Mouse (Mus musculus) hindbrain, embryonic 14.5 days (tissue): ENCODE measurements at regions not wholly inside any gene's neighbourhood (a gene's known extent, or its start where the extent isn't known, plus 50 kb on each side); places are given as distances from the start of the nearest gene placed in this dataset.

ENCODE experiments used
- ATAC-seq: fragments of 200-750 bp; cut with Nextera tagmentation; 2 replicates; pipeline ENCODE4 v1.8.0; 2017; ENCODE audit warnings: moderate number of reproducible peaks, mild to moderate bottlenecking, moderate TSS enrichment, moderate library complexity; ENCODE audit not compliant: low FRiP score
- DNase-seq: peaks from one replicate; pipeline ENCODE4 v3.0.0-alpha.2; 2015; ENCODE audit warnings: low spot score
- H3K27ac ChIP-seq: fragments of 300-500 bp; sonication (generic); 2 replicates; pipeline ENCODE4 v1.5.1; 2014; ENCODE audit warnings: mild to moderate bottlenecking, moderate library complexity
- H3K27me3 ChIP-seq: fragments of 300-500 bp; sonication (generic); 2 replicates; pipeline ENCODE4 v1.6.1; 2014; ENCODE audit warnings: mild to moderate bottlenecking, low read length, mixed read lengths; ENCODE audit not compliant: control insufficient read depth, insufficient read depth
- H3K36me3 ChIP-seq: fragments of 300-500 bp; sonication (generic); replicated peaks from 2 replicates; pipeline ENCODE4 v1.6.1; 2014; ENCODE audit not compliant: control insufficient read depth, insufficient read depth
- H3K4me1 ChIP-seq: fragments of 300-500 bp; sonication (generic); replicated peaks from 2 replicates; pipeline ENCODE4 v1.6.1; 2014; ENCODE audit warnings: antibody characterized with exemption, low read length, mixed read lengths; ENCODE audit not compliant: control insufficient read depth, insufficient read depth
- H3K4me2 ChIP-seq: fragments of 300-500 bp; sonication (generic); replicated peaks from 2 replicates; pipeline ENCODE4 v1.6.1; 2014; ENCODE audit warnings: mild to moderate bottlenecking, moderate library complexity
- H3K4me3 ChIP-seq: fragments of 300-500 bp; sonication (generic); replicated peaks from 2 replicates; pipeline ENCODE4 v1.5.1; 2014; ENCODE audit warnings: mild to moderate bottlenecking, low read length
- H3K9ac ChIP-seq: fragments of 300-500 bp; sonication (generic); 2 replicates; pipeline ENCODE4 v1.6.1; 2014
- H3K9me3 ChIP-seq: fragments of 300-500 bp; sonication (generic); 2 replicates; pipeline ENCODE4 v1.6.1; 2016; ENCODE audit warnings: low read length; ENCODE audit not compliant: control insufficient read depth
- WGBS: fragments of 180-500 bp; shearing (Covaris S2); extraction: QIAGEN DNeasy Blood & Tissue Kit; methylation state at CpG from one replicate; pipeline ENCODE4 v1.1.7; 2014; 5-methylcytosine and 5-hydroxymethylcytosine counted together

GRCm38 (mm10) chr14:47795062-47795461 lies 146.8 kb downstream of the Ktn1 start:
- WGBS, result 89% methylated on average over 4 of the region's 4 CpGs
- DNase-seq, result no peak
- no peak for ATAC-seq
- H3K4me2 ChIP-seq, result no peak overlapping the region
- H3K27me3 ChIP-seq, result no peaks in the 10 kb centered on the region
- H3K9ac ChIP-seq, result no peak overlapping the region
- 0 out of 2 replicates have a peak, but pooled peaks cover 5% of the 10 kb centered on the region for H3K9me3 ChIP-seq
- H3K4me3 ChIP-seq, result no peak overlapping the region
- H3K36me3 ChIP-seq, result no peaks in the 10 kb centered on the region
- no peaks in the 10 kb centered on the region for H3K4me1 ChIP-seq
- no peak overlapping the region for H3K27ac ChIP-seq

GRCm38 (mm10) chr14:47798203-47798602 lies 150.0 kb downstream of the Ktn1 start:
- no peaks in the 10 kb centered on the region for H3K4me1 ChIP-seq
- DNase-seq (no peak), ATAC-seq (no peak)
- no peaks in the 10 kb centered on the region for H3K27me3 ChIP-seq
- H3K4me2 ChIP-seq, result no peak overlapping the region
- H3K27ac ChIP-seq, result no peak overlapping the region
- H3K36me3 ChIP-seq, result no peaks in the 10 kb centered on the region
- H3K9me3 ChIP-seq, result 0 out of 2 replicates have a peak, but pooled peaks cover 5% of the 10 kb centered on the region
- WGBS, result 82% methylated on average over 3 of the region's 3 CpGs
- no peak overlapping the region for H3K4me3 ChIP-seq
- H3K9ac ChIP-seq, result no peak overlapping the region

GRCm38 (mm10) chr14:47799564-47799963 lies 151.3 kb downstream of the Ktn1 start:
- ATAC-seq (no peak), DNase-seq (no peak)
- Histone ChIP-seq H3K9ac (no peak overlapping the region), H3K9me3 (0 out of 2 replicates have a peak, but pooled peaks cover 5% of the 10 kb centered on the region), H3K4me1 (no peaks in the 10 kb centered on the region), H3K36me3 (no peaks in the 10 kb centered on the region), H3K4me2 (no peak overlapping the region), H3K27ac (no peak overlapping the region), H3K27me3 (no peaks in the 10 kb centered on the region), H3K4me3 (no peak overlapping the region)
- 57% methylated on average over 2 of the region's 2 CpGs for WGBS

- 50% methylated on average over 1 of the region's 1 CpGs for WGBS
- H3K27ac ChIP-seq, result peak overlapping the region; percentile 34; the same call in 1 of the 2 replicates
Measured at GRCm38 (mm10) chr14:47805202-47805601, 157.0 kb downstream of the Ktn1 start.

GRCm38 (mm10) chr14:47805771-47806535 lies 157.7 kb downstream of the Ktn1 start:
- peaks cover 21% of the 10 kb centered on the region for H3K4me1 ChIP-seq
- H3K4me3 ChIP-seq, result no peak overlapping the region
- H3K9ac ChIP-seq, result no peak overlapping the region
- H3K27me3 ChIP-seq, result no peaks in the 10 kb centered on the region
- WGBS, result 10% methylated on average over 9 of the region's 9 CpGs
- peak overlapping the region; percentile 34; the same call in 1 of the 2 replicates for H3K27ac ChIP-seq
- DNase-seq (peak; percentile 40), ATAC-seq (peak; percentile 81)
- H3K4me2 ChIP-seq, result no peak overlapping the region
- H3K36me3 ChIP-seq, result no peaks in the 10 kb centered on the region
- no peaks in the 10 kb centered on the region for H3K9me3 ChIP-seq

More at GRCm38 (mm10) chr14:47805202-47805601, 157.0 kb downstream of the Ktn1 start:
- Histone ChIP-seq H3K4me1 (peaks cover 21% of the 10 kb centered on the region), H3K27me3 (no peaks in the 10 kb centered on the region), H3K4me2 (no peak overlapping the region), H3K4me3 (no peak overlapping the region), H3K9ac (no peak overlapping the region), H3K36me3 (no peaks in the 10 kb centered on the region), H3K9me3 (no peaks in the 10 kb centered on the region)
- DNase-seq, result no peak
- ATAC-seq, result no peak

GRCm38 (mm10) chr14:47808097-47808910 lies 160.1 kb downstream of the Ktn1 start:
- no peaks in the 10 kb centered on the region for H3K9me3 ChIP-seq
- no peak overlapping the region for H3K27ac ChIP-seq
- H3K9ac ChIP-seq, result no peak overlapping the region
- no peak overlapping the region for H3K4me2 ChIP-seq
- ATAC-seq, result peak; percentile 54; the same call in 1 of the 2 replicates
- no peak for DNase-seq
- H3K36me3 ChIP-seq, result no peaks in the 10 kb centered on the region
- no peak overlapping the region for H3K4me3 ChIP-seq
- H3K27me3 ChIP-seq, result no peaks in the 10 kb centered on the region
- 11% methylated on average over 10 of the region's 10 CpGs for WGBS
- peaks cover 21% of the 10 kb centered on the region for H3K4me1 ChIP-seq

- Histone ChIP-seq H3K4me1 (no peaks in the 10 kb centered on the region; the same call in 1 of the 2 replicates), H3K9me3 (no peaks in the 10 kb centered on the region), H3K27ac (no peak overlapping the region), H3K9ac (no peak overlapping the region), H3K27me3 (no peaks in the 10 kb centered on the region), H3K4me2 (no peak overlapping the region), H3K4me3 (no peak overlapping the region), H3K36me3 (no peaks in the 10 kb centered on the region)
- no peak for DNase-seq
- ATAC-seq, result no peak
- WGBS, result 82% methylated on average over 3 of the region's 3 CpGs
Measured at GRCm38 (mm10) chr14:47818224-47818623, 170.0 kb downstream of the Ktn1 start.

GRCm38 (mm10) chr14:47818641-47819040 lies 170.4 kb downstream of the Ktn1 start:
- no peaks in the 10 kb centered on the region for H3K9me3 ChIP-seq
- no peak for ATAC-seq

GRCm38 (mm10) chr14:47820571-47821143 lies 172.4 kb downstream of the Ktn1 start:
- no peaks in the 10 kb centered on the region for H3K27me3 ChIP-seq
- DNase-seq (peak; percentile 52), ATAC-seq (0 out of 2 replicates have a peak, but pooled peaks have one; percentile 46)
- H3K27ac ChIP-seq, result 0 out of 2 replicates have a peak overlapping the region, but pooled peaks have one; percentile 9
- no peak overlapping the region for H3K4me2 ChIP-seq
- H3K9ac ChIP-seq, result no peak overlapping the region
- H3K36me3 ChIP-seq, result no peaks in the 10 kb centered on the region
- WGBS, result 61% methylated on average over 13 of the region's 13 CpGs
- no peaks in the 10 kb centered on the region; the same call in 1 of the 2 replicates for H3K4me1 ChIP-seq
- no peaks in the 10 kb centered on the region for H3K9me3 ChIP-seq
- no peak overlapping the region for H3K4me3 ChIP-seq

More at GRCm38 (mm10) chr14:47818641-47819040, 170.4 kb downstream of the Ktn1 start:
- H3K27me3 ChIP-seq, result no peaks in the 10 kb centered on the region
- no peaks in the 10 kb centered on the region; the same call in 1 of the 2 replicates for H3K4me1 ChIP-seq
- no peaks in the 10 kb centered on the region for H3K36me3 ChIP-seq
- H3K4me2 ChIP-seq, result no peak overlapping the region
- no peak overlapping the region for H3K27ac ChIP-seq
- no peak overlapping the region for H3K9ac ChIP-seq
- 72% methylated on average over 3 of the region's 3 CpGs for WGBS
- H3K4me3 ChIP-seq, result no peak overlapping the region
- DNase-seq, result no peak
